Mouse (Mus musculus) stomach, postnatal 0 days (tissue): Measurements from ENCODE around the gene Ric1.

Source experiments
- CTCF ChIP-seq: IDR thresholded peaks from 2 replicates; pipeline ENCODE4 v1.5.1; 2016; ENCODE audit warnings: antibody characterized with exemption, low read depth, mild to moderate bottlenecking, moderate library complexity
- EP300 ChIP-seq: optimal IDR thresholded peaks from 2 replicates; pipeline ENCODE3; 2016; ENCODE audit warnings: antibody characterized with exemption

GRCm38 (mm10) chr19:29498842-29499456 is 23.1 kb upstream of the Ric1 start:
- no peak for TF ChIP-seq CTCF
- TF ChIP-seq EP300 = no peak
